Mouse (Mus musculus) spleen, adult 18-20 months (tissue): ENCODE results near the gene Pik3r3.
A peak's percentile ranks its signal among the peaks of the same experiment; 100 is the strongest.

ENCODE experiments used
- DNase-seq, 2 experiments: peaks; one replicate each; pipeline ENCODE4 v3.0.0; 2022; ENCODE audit warnings: mixed read lengths in 2 of 2

Gene Pik3r3

DNA sequence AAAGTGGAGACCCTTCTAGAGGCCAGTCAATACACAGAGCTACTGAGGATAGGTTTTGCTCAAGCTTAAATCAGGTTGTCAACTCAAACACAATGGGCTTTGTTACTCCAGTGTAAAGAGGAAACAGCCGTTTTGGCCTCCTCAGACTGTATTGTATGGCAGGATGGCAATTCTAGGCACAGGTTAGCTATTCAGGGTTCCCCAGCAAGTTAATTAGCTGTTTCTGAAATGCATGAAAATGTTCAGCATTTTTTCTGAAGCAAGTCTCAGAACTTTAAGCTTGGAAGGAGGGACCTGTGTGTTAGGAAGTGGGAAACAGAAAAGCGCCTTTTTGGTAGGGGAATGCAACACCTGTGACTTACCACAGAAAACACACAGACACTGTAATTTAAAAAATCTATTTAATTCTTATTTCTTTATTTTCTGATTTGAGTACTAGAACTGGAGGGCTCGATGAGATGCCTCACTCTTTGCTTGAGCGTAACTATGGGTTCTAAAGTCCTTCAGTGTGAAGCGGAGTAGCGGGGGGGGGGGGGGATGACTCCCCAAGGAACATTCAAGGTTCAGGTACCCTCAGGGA lies 1.3 kb upstream of the Pik3r3 start:
- no peak for DNase-seq

DNA sequence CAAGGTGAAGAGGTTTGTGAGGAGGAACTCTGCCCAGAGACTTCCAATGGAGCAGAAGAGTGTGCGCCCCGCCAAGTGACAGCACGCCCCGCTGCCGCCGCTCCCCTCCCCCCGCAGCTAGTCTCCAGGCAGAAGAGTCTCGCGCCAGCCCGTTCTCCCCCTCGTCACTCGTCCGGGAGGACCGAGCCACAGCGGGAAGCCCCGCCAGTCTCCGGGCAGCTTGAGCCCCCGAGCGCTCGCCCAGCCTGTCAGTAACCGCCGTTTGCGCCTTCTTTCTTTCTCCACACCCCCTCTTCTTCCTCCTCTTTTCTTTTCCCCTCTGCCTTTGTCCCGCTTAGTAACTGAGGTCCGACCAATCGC lies 658 bp upstream of the Pik3r3 start:
- no peak for DNase-seq

DNA sequence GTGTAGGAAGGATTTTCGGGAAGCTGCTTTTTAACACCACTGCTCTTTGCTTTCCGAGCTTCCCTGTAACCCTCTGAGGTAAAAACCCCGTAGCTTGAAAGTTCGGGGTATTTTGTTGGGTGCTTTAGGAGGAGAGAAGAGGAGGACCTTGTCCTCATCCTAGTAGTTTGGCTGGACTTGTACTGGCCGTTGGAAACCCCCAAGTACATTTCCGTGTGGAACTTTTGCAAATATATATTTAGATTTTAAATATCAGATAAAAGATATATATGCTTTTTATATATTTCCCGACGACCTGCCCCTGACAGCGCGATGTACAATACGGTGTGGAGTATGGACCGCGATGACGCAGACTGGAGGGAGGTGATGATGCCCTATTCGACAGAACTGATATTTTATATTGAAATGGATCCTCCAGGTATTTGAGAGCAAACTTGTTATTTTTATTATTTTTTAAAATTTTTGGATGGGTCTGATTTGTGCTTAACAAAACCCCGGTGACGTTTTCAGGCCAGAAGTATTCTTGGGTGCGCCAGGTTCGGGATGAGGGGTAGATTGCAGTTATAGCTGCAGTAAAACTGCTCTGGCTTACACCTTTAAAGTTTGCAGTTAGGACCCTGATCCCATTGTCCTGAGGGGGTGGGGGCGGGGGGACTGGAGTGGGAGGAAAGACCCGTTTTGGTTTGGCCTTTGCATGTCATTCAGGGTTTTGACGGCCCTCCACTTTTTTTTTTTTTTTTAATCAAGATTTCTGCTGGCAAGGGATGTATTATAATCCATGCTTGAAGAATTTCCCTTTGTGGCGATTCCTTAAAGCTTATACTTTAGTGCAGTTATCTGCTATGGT lies 801 bp downstream of the Pik3r3 start:
- DNase-seq, result peak in 1 of 2 experiments; percentile 32

DNA sequence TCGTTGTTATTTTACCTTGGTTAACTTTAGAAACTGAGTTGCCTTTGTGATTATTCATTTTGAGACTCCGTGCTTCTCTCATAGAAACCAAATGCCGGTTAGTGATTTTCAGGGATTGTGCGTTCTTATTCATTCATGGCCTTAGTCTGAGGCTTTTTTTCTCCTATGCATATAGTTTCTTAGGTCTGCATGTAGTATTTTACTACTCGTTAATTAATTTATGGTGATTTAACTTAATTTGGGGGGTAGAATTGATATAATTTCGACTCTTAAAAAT lies 1.4 kb downstream of the Pik3r3 start:
- no peak for DNase-seq

DNA sequence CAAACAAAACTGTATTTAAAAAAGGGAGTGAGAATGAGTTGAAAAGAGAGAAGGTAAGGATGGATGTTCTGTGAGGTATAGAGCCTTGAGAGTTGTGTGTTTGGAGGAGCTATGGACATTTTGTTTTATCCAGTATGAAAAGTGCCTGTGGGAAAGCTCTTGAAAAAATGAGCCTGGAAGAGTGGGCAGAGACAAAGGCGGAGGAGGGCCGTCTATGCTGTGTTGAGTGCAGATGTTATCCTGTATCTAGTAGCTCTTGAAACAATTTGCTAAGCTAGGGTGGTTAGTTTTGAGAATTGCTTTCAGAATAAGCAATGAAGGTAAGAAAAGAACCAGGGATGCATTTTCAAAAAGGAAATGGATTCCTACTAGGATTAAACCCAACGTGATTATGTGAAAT lies 22.0 kb downstream of the Pik3r3 start:
- DNase-seq, result no peak

DNA sequence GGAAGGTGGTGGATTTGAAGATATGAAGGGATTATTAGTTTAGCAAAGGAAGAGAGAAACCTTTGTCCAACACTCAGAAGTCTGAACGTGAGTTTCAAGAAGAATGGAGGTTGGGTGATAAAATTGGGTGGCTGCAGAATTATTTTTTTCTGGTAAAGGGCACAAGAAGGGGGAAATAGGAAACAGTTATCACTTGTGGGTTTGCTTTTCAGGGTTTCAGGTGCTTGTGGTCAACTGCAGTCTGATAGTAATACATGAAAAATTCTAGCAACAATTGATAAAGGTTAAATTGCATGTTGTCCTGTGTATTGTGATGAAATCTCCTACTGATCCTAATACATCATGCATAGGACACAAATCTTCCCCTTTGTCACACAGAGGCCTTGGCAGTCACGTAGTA lies 22.8 kb downstream of the Pik3r3 start:
- DNase-seq, result no peak

DNA sequence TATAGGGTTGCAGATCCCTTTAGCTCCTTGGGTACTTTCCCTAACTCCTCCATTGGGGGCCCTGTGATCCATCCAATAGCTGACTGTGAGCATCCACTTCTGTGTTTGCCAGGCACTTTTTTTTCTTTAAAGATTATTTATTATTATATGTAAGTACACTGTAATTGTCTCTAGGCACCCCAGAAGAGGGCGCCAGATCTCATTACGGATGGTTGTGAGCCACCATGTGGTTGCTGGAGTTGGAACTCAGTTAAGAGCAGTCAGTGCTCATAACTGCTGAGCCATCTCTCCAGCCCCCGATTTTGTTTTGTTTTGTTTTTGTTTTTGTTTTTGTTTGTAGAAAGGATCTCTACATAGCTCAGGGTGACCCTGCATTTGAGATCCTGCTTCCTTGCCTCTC lies 24.5 kb downstream of the Pik3r3 start:
- DNase-seq, result peak; percentile 7 to 51

DNA sequence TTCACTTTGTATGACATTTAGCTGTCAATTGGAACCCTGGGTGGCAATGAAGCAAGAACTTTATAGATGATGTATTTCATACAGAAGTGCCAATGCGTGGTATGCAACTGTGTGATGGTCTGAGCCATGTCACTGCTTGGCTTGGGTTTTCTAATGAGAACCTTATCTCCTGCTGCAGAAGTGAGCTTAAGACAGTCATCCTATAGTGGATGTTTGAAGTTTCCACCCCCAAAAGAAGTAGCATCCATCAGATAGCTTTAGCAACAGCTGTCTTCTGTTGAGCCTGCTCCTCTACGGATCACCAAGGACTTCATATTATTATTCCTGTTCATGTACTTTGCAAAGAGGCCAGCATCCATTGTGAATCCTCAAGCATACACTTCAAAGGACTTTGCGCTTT lies 28.6 kb downstream of the Pik3r3 start:
- DNase-seq, result no peak

DNA sequence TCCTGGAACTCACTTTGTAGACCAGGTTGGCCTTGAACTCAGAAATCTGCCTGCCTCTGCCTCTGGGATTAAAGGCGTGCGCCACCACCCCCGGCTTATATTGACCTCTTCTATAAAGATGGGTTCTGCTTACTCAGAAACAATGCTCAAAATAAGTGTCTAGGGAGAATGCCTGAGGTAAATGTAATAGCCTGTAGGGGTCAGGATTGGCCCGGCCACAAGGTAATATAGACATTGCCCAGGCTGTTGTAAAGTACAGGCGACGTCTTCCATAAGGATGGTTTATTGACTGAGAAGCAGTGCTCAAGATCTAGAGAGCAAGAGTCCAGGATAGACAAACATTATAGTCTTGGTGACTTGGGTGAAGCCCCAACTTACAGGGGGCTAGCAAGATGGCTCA lies 46.8 kb downstream of the Pik3r3 start:
- no peak for DNase-seq

DNA sequence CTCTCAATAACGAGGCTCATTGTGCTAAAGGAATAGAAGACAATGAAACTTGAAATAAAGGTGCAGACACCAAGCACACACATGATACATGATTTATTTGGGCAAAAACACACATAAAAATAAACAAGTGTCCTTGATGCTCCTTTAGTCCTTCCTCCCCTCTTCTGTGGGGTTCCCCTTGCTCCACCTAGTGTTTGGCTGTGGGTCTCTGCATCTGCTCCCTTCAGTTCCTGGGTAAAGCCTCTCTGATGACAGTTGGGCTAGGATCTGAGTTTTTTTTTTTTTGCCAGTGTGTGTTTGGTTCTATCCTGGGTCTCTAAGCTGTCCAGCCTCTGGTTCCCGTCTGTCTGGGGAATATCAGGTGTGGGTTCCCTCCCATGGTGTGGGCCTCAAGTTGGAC lies 60.8 kb downstream of the Pik3r3 start:
- DNase-seq, result peak in 1 of 2 experiments; percentile 5

DNA sequence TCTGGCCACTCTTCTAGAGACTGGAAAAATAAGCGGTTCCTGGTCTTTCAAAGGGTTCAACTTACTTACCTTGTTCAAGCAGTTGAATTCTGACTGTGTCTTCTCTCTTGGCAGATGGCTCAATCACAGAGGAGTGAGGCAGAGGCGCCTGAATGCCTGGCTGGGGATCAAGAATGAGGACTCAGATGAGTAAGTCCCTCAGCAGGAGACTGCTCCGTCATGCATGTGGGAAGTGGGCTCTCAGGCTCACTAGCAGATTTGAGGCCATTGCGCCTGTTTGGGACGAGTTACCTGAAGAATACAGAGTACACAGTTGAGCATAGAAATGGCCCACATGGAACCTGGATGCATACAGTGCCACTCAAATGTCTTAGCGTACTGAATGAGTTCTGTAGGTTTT lies 70.1 kb downstream of the Pik3r3 start:
- no peak for DNase-seq

DNA sequence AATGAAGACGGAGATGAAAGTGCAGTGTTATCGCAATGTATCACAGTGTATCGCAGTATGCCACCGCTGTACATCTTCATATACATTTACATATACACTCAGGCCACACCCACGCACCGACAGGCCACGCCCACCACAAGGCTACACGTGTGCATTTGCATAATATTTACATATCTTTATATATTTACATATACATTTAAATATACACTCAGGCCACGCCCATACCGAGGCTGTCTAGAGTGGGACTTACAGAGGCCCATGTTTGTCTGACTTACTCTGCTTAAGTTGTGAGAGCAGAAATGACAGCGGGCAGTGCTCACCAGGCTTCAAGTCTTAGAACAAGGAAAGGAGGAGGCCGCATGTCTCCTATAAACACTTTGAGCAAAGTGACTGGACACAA lies 71.9 kb downstream of the Pik3r3 start:
- no peak for DNase-seq

DNA sequence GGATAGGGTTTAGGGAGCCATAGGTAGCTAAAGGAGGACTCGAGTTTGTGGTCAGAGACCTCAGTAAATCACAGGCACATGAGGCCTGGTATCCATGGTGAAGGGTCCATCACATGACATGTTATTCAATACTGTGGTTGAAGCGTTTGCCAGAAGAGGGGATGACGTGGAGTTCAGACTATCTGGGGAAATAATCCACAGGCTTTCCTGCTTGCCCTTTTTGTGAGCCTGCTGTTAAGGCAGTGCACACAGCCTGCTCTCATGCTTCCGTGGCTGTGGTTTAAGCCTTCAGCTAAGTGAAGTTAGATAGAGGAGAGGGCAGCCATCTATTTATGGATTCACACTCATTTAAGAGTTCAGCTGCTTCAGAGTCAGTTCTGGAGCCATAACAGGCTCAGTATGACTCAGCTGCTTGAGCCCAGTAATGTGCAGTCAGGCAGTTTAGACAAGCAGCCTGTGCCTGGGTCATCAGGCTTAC lies 79.5 kb downstream of the Pik3r3 start:
- DNase-seq, result no peak

DNA sequence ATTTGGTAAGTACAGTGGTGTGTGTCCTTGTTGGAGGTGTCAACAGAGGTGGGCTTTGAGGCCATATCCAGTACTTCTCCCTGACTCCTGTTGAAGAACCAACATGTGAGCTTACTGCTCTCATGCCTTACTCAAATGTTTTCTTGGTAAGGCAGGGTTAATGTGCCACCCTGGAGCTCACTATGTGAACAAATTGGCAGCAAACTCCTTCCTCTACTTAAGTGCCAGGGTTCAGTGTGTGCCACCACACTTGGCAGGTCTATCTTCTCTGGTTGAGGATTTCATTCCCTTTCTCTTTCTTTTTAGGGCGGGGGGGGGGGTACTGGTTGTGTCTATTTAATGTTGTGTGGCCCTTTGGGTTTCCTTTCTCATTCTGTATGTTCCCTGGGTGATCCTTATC lies 83.1 kb downstream of the Pik3r3 start:
- DNase-seq, result no peak

DNA sequence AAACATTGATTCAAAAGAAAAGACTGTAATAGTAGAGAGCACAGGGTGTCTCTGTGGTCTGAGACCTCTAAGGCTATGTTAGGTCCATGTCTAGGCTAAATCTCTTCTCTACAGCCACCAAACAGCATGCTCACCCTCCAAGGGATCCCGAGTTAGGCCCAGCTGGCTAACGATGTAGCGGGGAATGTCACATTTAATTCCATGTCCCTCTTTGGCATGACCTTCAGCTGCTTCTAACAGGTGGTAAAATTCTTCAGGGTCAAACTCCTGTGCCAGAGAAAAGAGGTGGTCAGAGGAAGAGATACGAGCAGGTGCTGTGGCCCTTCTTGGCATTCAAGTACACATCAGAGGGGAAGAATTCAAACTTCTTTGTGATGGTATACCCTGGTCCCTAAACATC lies 96.2 kb downstream of the Pik3r3 start:
- DNase-seq, result no peak

DNA sequence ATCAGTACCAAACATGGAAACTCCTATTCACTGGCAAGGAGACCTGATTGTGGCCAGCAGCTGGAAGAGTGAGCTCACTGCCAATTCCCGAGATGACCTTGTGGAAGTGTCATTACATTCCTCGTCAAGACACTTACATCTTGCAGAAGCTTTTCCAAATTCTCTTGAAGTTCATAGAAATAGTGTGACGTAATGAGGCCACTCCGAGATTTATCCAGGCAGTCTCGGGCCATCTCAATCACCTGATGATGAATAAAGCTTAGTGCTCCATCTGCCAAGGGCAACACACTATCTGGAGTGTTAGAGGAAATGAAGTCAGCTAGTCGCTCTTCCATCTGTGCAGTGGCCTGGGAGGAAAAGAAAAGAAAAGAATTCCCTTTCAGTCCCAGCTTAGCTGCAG lies 100.7 kb downstream of the Pik3r3 start:
- DNase-seq, result no peak

DNA sequence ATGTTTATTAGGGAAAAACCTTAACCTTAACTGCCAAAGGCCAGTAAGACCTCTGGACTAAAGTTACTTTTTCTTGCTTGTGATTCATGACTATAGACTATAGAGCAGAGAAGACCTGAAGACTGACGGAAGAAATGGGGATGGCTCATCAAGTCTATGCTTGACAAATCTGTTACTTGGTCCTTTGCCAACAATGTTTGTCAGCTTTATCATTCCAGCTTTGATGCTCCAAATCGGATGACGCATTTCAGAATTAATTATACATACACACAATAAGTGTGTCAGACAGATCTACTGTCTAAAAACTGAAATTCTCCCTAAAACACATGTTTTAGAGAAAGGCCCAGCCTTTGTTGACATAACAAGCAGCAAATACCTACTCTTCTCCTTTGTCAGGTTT lies 107.8 kb downstream of the Pik3r3 start:
- no peak for DNase-seq

DNA sequence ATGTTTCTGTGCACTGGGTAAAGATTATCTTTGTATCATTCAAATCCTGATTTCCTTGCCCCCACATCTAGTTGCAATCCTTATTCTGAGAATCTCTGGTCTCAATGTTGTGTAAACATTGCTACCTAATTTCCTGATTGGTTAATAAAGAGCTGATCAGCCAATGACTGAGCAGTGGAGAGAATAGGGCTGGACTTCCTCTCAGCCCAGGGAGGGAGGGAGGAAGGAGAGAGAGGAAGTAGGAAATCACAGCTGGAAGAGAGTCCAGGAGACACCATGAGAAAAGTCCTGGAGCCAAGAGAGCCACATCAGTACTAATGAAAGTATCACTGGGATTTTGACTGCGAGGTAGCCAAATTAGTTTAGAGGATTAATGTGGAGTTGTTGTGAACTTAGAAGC lies 114.9 kb downstream of the Pik3r3 start:
- DNase-seq, result no peak

DNA sequence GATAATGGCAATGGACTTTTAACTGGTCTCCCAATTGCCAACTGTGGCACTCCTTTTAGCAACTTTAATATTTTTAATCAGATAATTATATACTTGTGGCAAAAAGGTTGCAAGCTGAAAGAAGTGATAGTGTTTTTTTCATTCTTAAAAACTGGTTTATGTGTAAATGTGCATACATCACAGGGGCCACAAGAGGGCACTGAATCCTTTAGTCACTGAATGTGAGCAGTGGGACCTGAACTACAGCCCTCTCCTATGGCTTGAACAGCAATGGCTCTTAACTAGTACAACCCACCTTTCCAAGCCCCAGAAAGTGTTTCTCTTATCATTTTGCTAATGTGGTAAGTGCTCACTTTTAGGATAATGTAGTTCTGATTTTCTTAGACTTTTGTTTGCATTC lies 120.7 kb downstream of the Pik3r3 start:
- DNase-seq, result peak in 1 of 2 experiments; percentile 40

DNA sequence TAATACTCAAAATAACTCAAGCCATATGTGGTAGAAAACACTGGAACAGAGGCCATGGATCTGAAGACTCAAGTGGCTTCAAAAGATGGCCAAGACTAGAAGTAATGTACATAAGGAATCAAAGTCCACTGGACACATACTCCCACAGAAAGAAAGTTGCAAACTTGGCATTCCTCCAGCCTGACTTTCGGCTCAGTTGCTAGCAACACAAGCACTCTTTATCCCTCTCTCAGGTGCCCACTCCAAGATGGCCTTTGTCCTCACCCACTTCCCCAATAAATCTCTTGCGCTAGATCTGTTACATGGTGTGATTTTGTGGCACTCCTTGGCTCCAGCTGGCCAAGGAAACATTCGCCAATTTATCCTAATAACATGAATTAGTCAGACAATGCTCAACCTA lies 131.1 kb downstream of the Pik3r3 start:
- DNase-seq, result no peak
